Mouse (Mus musculus) embryonic facial prominence, embryonic 14.5 days (tissue): ENCODE results near the gene Spata4. TPM values are rescaled to one million over a fixed set of nuclear protein-coding genes. Genes with fewer than 3 reads are reported as not detected.

Source experiments
- ATAC-seq: fragments of 200-750 bp; cut with Nextera tagmentation; 2 replicates; pipeline ENCODE4 v1.8.0; 2017; ENCODE audit warnings: low read depth, moderate number of reproducible peaks, moderate TSS enrichment
- DNase-seq: peaks from one replicate; pipeline ENCODE4 v3.0.0-alpha.2; 2015; ENCODE audit warnings: low spot score
- H3K27ac ChIP-seq: fragments of 300-500 bp; sonication (generic); replicated peaks from 2 replicates; pipeline ENCODE4 v1.5.1; 2014; ENCODE audit warnings: low read depth, mild to moderate bottlenecking, low read length, moderate library complexity
- H3K27me3 ChIP-seq: fragments of 300-500 bp; sonication (generic); replicated peaks from 2 replicates; pipeline ENCODE4 v1.6.1; 2014; ENCODE audit warnings: low read length; ENCODE audit not compliant: control insufficient read depth, insufficient read depth
- H3K36me3 ChIP-seq: fragments of 300-500 bp; sonication (generic); 2 replicates; pipeline ENCODE4 v1.6.1; 2014; ENCODE audit warnings: low read length, mixed read lengths; ENCODE audit not compliant: control insufficient read depth, insufficient read depth
- H3K4me1 ChIP-seq: fragments of 300-500 bp; sonication (generic); 2 replicates; pipeline ENCODE4 v1.6.1; 2014; ENCODE audit warnings: antibody characterized with exemption, low read length; ENCODE audit not compliant: control insufficient read depth, insufficient read depth
- H3K4me2 ChIP-seq: fragments of 300-500 bp; sonication (generic); 2 replicates; pipeline ENCODE4 v1.6.1; 2014; ENCODE audit warnings: low read depth, mild to moderate bottlenecking, low read length, moderate library complexity, mixed read lengths
- H3K4me3 ChIP-seq: fragments of 300-500 bp; sonication (generic); 2 replicates; pipeline ENCODE4 v1.5.1; 2014; ENCODE audit warnings: low read depth, mild to moderate bottlenecking, low read length
- H3K9ac ChIP-seq: fragments of 300-500 bp; sonication (generic); 2 replicates; pipeline ENCODE4 v1.6.1; 2014; ENCODE audit warnings: low read depth, mild to moderate bottlenecking, low read length, moderate library complexity, mixed read lengths
- H3K9me3 ChIP-seq: fragments of 300-500 bp; sonication (generic); 2 replicates; pipeline ENCODE4 v1.6.1; 2016; ENCODE audit warnings: low read length; ENCODE audit not compliant: control insufficient read depth
- WGBS: fragments of 180-500 bp; shearing (Covaris S2); extraction: QIAGEN DNeasy Blood & Tissue Kit; methylation state at CpG from one replicate; pipeline ENCODE4 v1.1.7; 2014; 5-methylcytosine and 5-hydroxymethylcytosine counted together
- polyA plus RNA-seq: library from polyadenylated mRNA; unstranded; fragments of >200 nt; fragmentation: Nextera tagmentation; extraction: Ambion mirVana; gene quantifications from 2 replicates; pipeline ENCODE4 v1.2.1, GENCODE M21; 2014

The Spata4 gene
- 0.38 TPM in 1 of 2 replicates, not detected in the other for polyA plus RNA-seq

DNA sequence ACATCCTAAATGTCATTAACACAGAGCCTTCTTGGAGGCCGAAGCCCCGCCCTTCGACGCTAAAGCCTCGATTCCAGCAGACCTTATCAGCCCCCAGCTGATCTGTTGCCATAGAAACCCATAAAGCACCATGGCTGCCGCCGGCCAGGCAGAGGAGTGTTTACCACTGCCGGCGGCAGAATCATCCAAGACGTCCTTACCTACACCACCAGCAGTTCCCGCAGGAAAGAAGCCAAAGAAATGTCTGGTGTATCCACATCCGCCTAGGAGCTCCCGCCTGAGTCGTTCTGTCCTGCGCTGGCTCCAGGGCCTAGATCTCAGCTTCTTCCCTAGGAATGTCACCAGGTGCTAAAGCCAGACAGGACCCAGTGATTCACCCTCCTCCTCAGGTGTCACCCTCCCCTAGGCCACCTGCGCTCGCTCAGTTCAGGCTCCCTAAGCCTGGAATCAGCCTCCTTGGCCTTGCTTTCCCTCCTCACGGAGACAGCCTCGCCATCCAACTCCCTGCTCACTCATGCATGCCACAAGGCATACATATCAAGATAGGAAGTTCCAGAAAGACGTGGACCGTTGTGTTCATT lies at the start of gene Spata4:
Spata4 (plus strand) TSS at position 111 of the 581 bp plus-strand sequence.
- H3K4me3 ChIP-seq, result peak within 1 kb of the TSS; percentile 30
- H3K9ac ChIP-seq, result peak within 1 kb of the TSS; percentile 46
- peak; percentile 75 for ATAC-seq
- no peaks in the 10 kb centered on the region for H3K27me3 ChIP-seq
- H3K36me3 ChIP-seq, result no peaks in the 10 kb centered on the region
- 10% methylated on average over 21 of the region's 21 CpGs for WGBS
- H3K9me3 ChIP-seq, result no peaks in the 10 kb centered on the region
- H3K27ac ChIP-seq, result no peak within 1 kb of the TSS
- peak within 1 kb of the TSS; percentile 57 for H3K4me2 ChIP-seq
- peak; percentile 60 for DNase-seq
- H3K4me1 ChIP-seq, result peaks cover 6% of the 10 kb centered on the region; the same call in 1 of the 2 replicates

GRCm38 (mm10) chr8:54554921-54555320 lies 45.7 kb upstream of the Spata4 start:
- no peaks in the 10 kb centered on the region for H3K36me3 ChIP-seq
- H3K27ac ChIP-seq, result no peak overlapping the region
- 74% methylated on average over 2 of the region's 2 CpGs for WGBS
- no peaks in the 10 kb centered on the region for H3K9me3 ChIP-seq
- DNase-seq, result no peak
- no peaks in the 10 kb centered on the region for H3K27me3 ChIP-seq
- H3K4me2 ChIP-seq, result no peak overlapping the region
- no peak overlapping the region for H3K4me3 ChIP-seq
- ATAC-seq, result no peak
- H3K4me1 ChIP-seq, result no peaks in the 10 kb centered on the region
- H3K9ac ChIP-seq, result no peak overlapping the region

GRCm38 (mm10) chr8:54562137-54562536 lies 38.4 kb upstream of the Spata4 start:
- WGBS, result 80% methylated on average over 4 of the region's 4 CpGs
- H3K36me3 ChIP-seq, result no peaks in the 10 kb centered on the region
- no peak for ATAC-seq
- H3K9me3 ChIP-seq, result no peaks in the 10 kb centered on the region
- no peak overlapping the region for H3K4me2 ChIP-seq
- H3K9ac ChIP-seq, result no peak overlapping the region
- no peak overlapping the region for H3K27ac ChIP-seq
- DNase-seq, result no peak
- H3K27me3 ChIP-seq, result no peaks in the 10 kb centered on the region
- H3K4me3 ChIP-seq, result no peak overlapping the region
- H3K4me1 ChIP-seq, result 0 out of 2 replicates have a peak, but pooled peaks cover 2% of the 10 kb centered on the region

GRCm38 (mm10) chr8:54565181-54565580 lies 35.4 kb upstream of the Spata4 start:
- no peaks in the 10 kb centered on the region for H3K36me3 ChIP-seq
- DNase-seq, result no peak
- H3K4me2 ChIP-seq, result no peak overlapping the region
- 0 out of 2 replicates have a peak, but pooled peaks cover 2% of the 10 kb centered on the region for H3K4me1 ChIP-seq
- WGBS, result 87% methylated on average over 1 of the region's 1 CpGs
- no peak overlapping the region for H3K27ac ChIP-seq
- H3K27me3 ChIP-seq, result no peaks in the 10 kb centered on the region
- H3K9ac ChIP-seq, result no peak overlapping the region
- ATAC-seq, result no peak
- no peak overlapping the region for H3K4me3 ChIP-seq
- no peaks in the 10 kb centered on the region for H3K9me3 ChIP-seq

GRCm38 (mm10) chr8:54565603-54566260 lies 34.8 kb upstream of the Spata4 start:
- Histone ChIP-seq H3K27me3 (no peaks in the 10 kb centered on the region), H3K36me3 (no peaks in the 10 kb centered on the region), H3K4me2 (no peak overlapping the region), H3K4me1 (0 out of 2 replicates have a peak, but pooled peaks cover 2% of the 10 kb centered on the region), H3K27ac (no peak overlapping the region), H3K9ac (no peak overlapping the region), H3K9me3 (no peaks in the 10 kb centered on the region), H3K4me3 (no peak overlapping the region)
- DNase-seq, result no peak
- 86% methylated on average over 7 of the region's 7 CpGs for WGBS
- no peak for ATAC-seq

- Histone ChIP-seq H3K4me2 (no peak overlapping the region), H3K4me3 (no peak overlapping the region), H3K27ac (no peak overlapping the region), H3K4me1 (peaks cover 9% of the 10 kb centered on the region; the same call in 1 of the 2 replicates), H3K9ac (no peak overlapping the region), H3K27me3 (no peaks in the 10 kb centered on the region), H3K9me3 (no peaks in the 10 kb centered on the region), H3K36me3 (no peaks in the 10 kb centered on the region)
- no peak for ATAC-seq
- no peak for DNase-seq
- WGBS, result 57% methylated on average over 2 of the region's 2 CpGs
These were observed 33.4 kb upstream of the Spata4 start for GRCm38 (mm10) chr8:54567168-54567567.

DNA sequence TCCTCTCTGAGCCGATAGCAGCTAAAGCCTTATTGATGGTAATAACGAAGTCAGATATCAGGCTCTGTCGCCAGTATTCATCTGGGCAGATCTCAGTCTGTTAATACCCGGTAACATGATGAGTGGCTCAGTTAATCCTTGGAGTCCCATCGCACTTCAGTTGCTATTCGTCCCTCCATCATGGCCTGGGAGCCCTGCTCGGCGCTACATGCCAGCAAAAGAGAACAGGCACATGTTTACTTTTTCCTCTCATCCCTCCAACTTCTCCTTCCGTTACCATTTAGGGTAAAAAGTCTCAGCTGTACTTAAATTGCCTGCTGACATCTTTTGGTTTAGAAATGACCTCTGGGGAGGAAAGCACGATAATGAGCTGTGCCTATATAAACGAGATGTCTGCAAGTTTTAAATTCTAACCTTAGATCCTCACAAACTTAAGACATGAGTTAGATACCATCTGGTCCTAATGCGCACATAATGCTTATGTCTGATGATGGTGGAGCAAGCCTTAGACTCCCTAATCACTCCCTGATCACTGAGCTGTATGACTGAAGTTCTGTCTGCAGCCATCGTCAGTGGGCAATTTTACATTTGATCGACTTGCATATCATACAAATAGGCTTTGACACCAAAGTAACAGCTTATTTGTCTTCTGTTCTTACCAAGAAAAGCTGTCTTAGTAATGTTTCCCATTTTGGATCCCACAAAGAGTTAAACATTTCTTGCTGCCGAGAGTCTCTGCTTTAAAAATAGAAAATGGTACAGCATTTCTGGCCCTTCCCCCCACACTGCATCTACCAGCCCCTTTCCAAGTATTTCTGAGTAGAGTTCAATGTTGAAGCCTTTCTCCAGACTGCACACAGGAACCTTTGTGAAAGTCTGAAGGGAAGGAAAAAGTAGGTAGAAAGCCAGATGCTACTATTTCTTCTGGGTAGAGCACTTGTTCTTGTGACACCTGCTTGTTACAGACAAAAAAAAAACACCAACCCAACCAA lies 29.7 kb upstream of the Spata4 start:
- Histone ChIP-seq H3K4me2 (no peak overlapping the region), H3K36me3 (no peaks in the 10 kb centered on the region), H3K4me1 (peaks cover 7% of the 10 kb centered on the region; the same call in 1 of the 2 replicates), H3K9ac (no peak overlapping the region), H3K27me3 (no peaks in the 10 kb centered on the region), H3K27ac (no peak overlapping the region), H3K4me3 (no peak overlapping the region), H3K9me3 (no peaks in the 10 kb centered on the region)
- DNase-seq (no peak), ATAC-seq (no peak)
- 39% methylated on average over 15 of the region's 15 CpGs for WGBS

DNA sequence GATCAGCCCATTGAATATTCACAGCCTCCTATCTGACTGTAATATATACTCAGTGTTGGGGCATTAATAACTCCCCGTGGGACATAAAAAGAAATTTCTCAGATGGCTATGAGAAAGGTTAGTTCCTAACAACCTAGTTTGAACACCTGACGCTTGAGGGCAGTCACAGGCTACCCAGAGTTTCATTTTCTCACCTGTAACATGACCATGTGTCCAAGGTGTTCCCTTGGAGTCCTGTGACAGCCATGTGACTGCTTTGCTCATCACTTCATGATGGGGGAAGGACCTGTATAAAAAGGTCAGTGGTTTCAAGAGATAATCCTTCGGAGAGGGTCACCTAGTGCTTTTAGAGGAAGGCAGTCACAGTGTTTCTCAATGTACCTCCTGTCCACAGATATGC lies 19.1 kb upstream of the Spata4 start:
- WGBS, result 77% methylated on average over 3 of the region's 3 CpGs
- no peak overlapping the region for H3K9ac ChIP-seq
- DNase-seq, result no peak

More for the DNA sequence above, 19.1 kb upstream of the Spata4 start:
- no peaks in the 10 kb centered on the region for H3K36me3 ChIP-seq
- ATAC-seq, result no peak; the same call in 1 of the 2 replicates
- H3K9me3 ChIP-seq, result no peaks in the 10 kb centered on the region
- H3K4me3 ChIP-seq, result no peak overlapping the region
- H3K4me1 ChIP-seq, result no peaks in the 10 kb centered on the region
- no peak overlapping the region for H3K27ac ChIP-seq
- H3K27me3 ChIP-seq, result no peaks in the 10 kb centered on the region
- H3K4me2 ChIP-seq, result no peak overlapping the region
